Mouse (Mus musculus) ovary, postnatal 14 days (tissue): ENCODE data around the gene Xxylt1.

ENCODE experiments used
- DNase-seq: peaks from one replicate; pipeline ENCODE4 v3.0.0; 2022; ENCODE audit warnings: low spot score

Xxylt1 gene

GRCm38 (mm10) chr16:31061246-31061880 lies 19.9 kb downstream of the Xxylt1 start:
- no peak for DNase-seq

- no peak for DNase-seq
Observed at GRCm38 (mm10) chr16:31060714-31061113, 20.5 kb downstream of the Xxylt1 start.

- DNase-seq, result no peak
Observed at GRCm38 (mm10) chr16:31060226-31060625, 21.0 kb downstream of the Xxylt1 start.

- no peak for DNase-seq
Observed at GRCm38 (mm10) chr16:31059730-31060129, 21.5 kb downstream of the Xxylt1 start.

- DNase-seq, result no peak
Observed at GRCm38 (mm10) chr16:31052812-31053211, 28.4 kb downstream of the Xxylt1 start.

- DNase-seq, result no peak
Observed at GRCm38 (mm10) chr16:31052177-31052726, 29.0 kb downstream of the Xxylt1 start.

- no peak for DNase-seq
Observed at GRCm38 (mm10) chr16:31050701-31051100, 30.5 kb downstream of the Xxylt1 start.

GRCm38 (mm10) chr16:31048194-31048593 lies 33.0 kb downstream of the Xxylt1 start:
- no peak for DNase-seq

GRCm38 (mm10) chr16:31047186-31047898 lies 33.9 kb downstream of the Xxylt1 start:
- no peak for DNase-seq

GRCm38 (mm10) chr16:31046217-31046659 lies 35.0 kb downstream of the Xxylt1 start:
- no peak for DNase-seq

- DNase-seq, result no peak
Observed at GRCm38 (mm10) chr16:31045211-31045610, 36.0 kb downstream of the Xxylt1 start.

GRCm38 (mm10) chr16:31043136-31043535 lies 38.1 kb downstream of the Xxylt1 start:
- no peak for DNase-seq

GRCm38 (mm10) chr16:31041566-31041965 lies 39.7 kb downstream of the Xxylt1 start:
- no peak for DNase-seq

GRCm38 (mm10) chr16:31039803-31040459 lies 41.3 kb downstream of the Xxylt1 start:
- DNase-seq, result no peak

GRCm38 (mm10) chr16:31037431-31037830 lies 43.8 kb downstream of the Xxylt1 start:
- no peak for DNase-seq

GRCm38 (mm10) chr16:31035651-31036245 lies 45.5 kb downstream of the Xxylt1 start:
- DNase-seq, result no peak

GRCm38 (mm10) chr16:31035235-31035634 lies 46.0 kb downstream of the Xxylt1 start:
- DNase-seq, result no peak

- DNase-seq, result no peak
Observed at GRCm38 (mm10) chr16:31034051-31034450, 47.2 kb downstream of the Xxylt1 start.

- DNase-seq, result no peak
Observed at GRCm38 (mm10) chr16:31029739-31030485, 51.3 kb downstream of the Xxylt1 start.

- no peak for DNase-seq
Observed at GRCm38 (mm10) chr16:31027675-31028074, 53.6 kb downstream of the Xxylt1 start.

GRCm38 (mm10) chr16:31025516-31025915 lies 55.7 kb downstream of the Xxylt1 start:
- no peak for DNase-seq

GRCm38 (mm10) chr16:31024997-31025396 lies 56.2 kb downstream of the Xxylt1 start:
- no peak for DNase-seq
